Mouse (Mus musculus): ENCODE results near the gene Arhgef9. TPM values are rescaled to one million over a fixed set of nuclear protein-coding genes. Genes with fewer than 3 reads are reported as not detected.

Arhgef9 gene
- total and polyA plus RNA-seq, 2 experiments from 2014 or later, result 11.8 to 32.1 TPM

- Histone ChIP-seq H3K9me3 (replicated peaks; ENCODE audit: control insufficient read depth, low read length) (no peaks in the 10 kb centered on the region), H3K9ac (replicated peaks; ENCODE audit: low read depth, low read length) (no peak overlapping the region), H3K27me3 (ENCODE audit: control insufficient read depth, insufficient read depth, low read length) (no peaks in the 10 kb centered on the region), H3K4me1 (ENCODE audit: control insufficient read depth, insufficient read depth) (no peaks in the 10 kb centered on the region), H3K36me3 (replicated peaks; ENCODE audit: control insufficient read depth, insufficient read depth, low read length) (no peaks in the 10 kb centered on the region; the same call in 1 of the 2 replicates), H3K4me3 (ENCODE audit: low read depth, low read length) (no peak overlapping the region), H3K4me2 (ENCODE audit: low read depth, low read length) (no peak overlapping the region), H3K27ac (ENCODE audit: low read depth) (no peak overlapping the region)
- 95% methylated on average over 1 of the region's 1 CpGs for WGBS
- TF ChIP-seq EP300 (IDR thresholded peaks at IDR 0.05; ENCODE audit: low read depth), result no peak
- no peak for TF ChIP-seq CTCF (IDR thresholded peaks at IDR 0.05; ENCODE audit: low read depth)
- DNase-seq (ENCODE audit: low spot score), result no peak
- ATAC-seq (ENCODE audit: insufficient read depth, low read depth), result no peak
These were observed 63.7 kb downstream of the Arhgef9 start for GRCm38 (mm10) chrX:95132996-95133395.

- Histone ChIP-seq H3K4me3 (ENCODE audit: low read depth, low read length) (no peak overlapping the region), H3K27me3 (ENCODE audit: control insufficient read depth, insufficient read depth, low read length) (no peaks in the 10 kb centered on the region), H3K36me3 (replicated peaks; ENCODE audit: control insufficient read depth, insufficient read depth, low read length) (no peaks in the 10 kb centered on the region; the same call in 1 of the 2 replicates), H3K9me3 (replicated peaks; ENCODE audit: control insufficient read depth, low read length) (no peaks in the 10 kb centered on the region), H3K27ac (ENCODE audit: low read depth) (no peak overlapping the region), H3K4me1 (ENCODE audit: control insufficient read depth, insufficient read depth) (no peaks in the 10 kb centered on the region), H3K9ac (replicated peaks; ENCODE audit: low read depth, low read length) (no peak overlapping the region), H3K4me2 (ENCODE audit: low read depth, low read length) (no peak overlapping the region)
- no peak for TF ChIP-seq CTCF (IDR thresholded peaks at IDR 0.05; ENCODE audit: low read depth)
- no peak for TF ChIP-seq EP300 (IDR thresholded peaks at IDR 0.05; ENCODE audit: low read depth)
- DNase-seq (ENCODE audit: low spot score) (no peak), ATAC-seq (ENCODE audit: insufficient read depth, low read depth) (no peak)
- 92% methylated on average over 1 of the region's 1 CpGs for WGBS
These were observed 64.9 kb downstream of the Arhgef9 start for GRCm38 (mm10) chrX:95131783-95132182.

GRCm38 (mm10) chrX:95123462-95123861, 73.2 kb downstream of the Arhgef9 start:
- no peaks in the 10 kb centered on the region for H3K36me3 ChIP-seq (replicated peaks; ENCODE audit: control insufficient read depth, insufficient read depth, low read length)
- no peak overlapping the region for H3K27ac ChIP-seq (ENCODE audit: low read depth)
- no peaks in the 10 kb centered on the region for H3K9me3 ChIP-seq (replicated peaks; ENCODE audit: control insufficient read depth, low read length)
- H3K4me2 ChIP-seq (ENCODE audit: low read depth, low read length), result no peak overlapping the region
- ATAC-seq (ENCODE audit: insufficient read depth, low read depth) (no peak), DNase-seq (ENCODE audit: low spot score) (no peak)
- no peaks in the 10 kb centered on the region for H3K4me1 ChIP-seq (ENCODE audit: control insufficient read depth, insufficient read depth)
- H3K4me3 ChIP-seq (ENCODE audit: low read depth, low read length), result no peak overlapping the region
- 70% methylated on average over 6 of the region's 6 CpGs for WGBS
- no peak overlapping the region for H3K9ac ChIP-seq (replicated peaks; ENCODE audit: low read depth, low read length)
- TF ChIP-seq CTCF (IDR thresholded peaks at IDR 0.05; ENCODE audit: low read depth), result no peak
- no peak for TF ChIP-seq EP300 (IDR thresholded peaks at IDR 0.05; ENCODE audit: low read depth)
- H3K27me3 ChIP-seq (ENCODE audit: control insufficient read depth, insufficient read depth, low read length), result no peaks in the 10 kb centered on the region

GRCm38 (mm10) chrX:95104361-95104760, 92.3 kb downstream of the Arhgef9 start:
- no peaks in the 10 kb centered on the region for H3K9me3 ChIP-seq (replicated peaks; ENCODE audit: control insufficient read depth, low read length)
- H3K27ac ChIP-seq (ENCODE audit: low read depth), result no peak overlapping the region
- whole genome bisulfite sequencing, result 65% methylated on average over 3 of the region's 3 CpGs
- ATAC-seq (ENCODE audit: insufficient read depth, low read depth) (no peak), DNase-seq (ENCODE audit: low spot score) (no peak)
- H3K4me1 ChIP-seq (ENCODE audit: control insufficient read depth, insufficient read depth), result no peaks in the 10 kb centered on the region
- H3K4me2 ChIP-seq (ENCODE audit: low read depth, low read length), result no peak overlapping the region
- H3K27me3 ChIP-seq (ENCODE audit: control insufficient read depth, insufficient read depth, low read length), result no peaks in the 10 kb centered on the region
- no peak overlapping the region for H3K4me3 ChIP-seq (ENCODE audit: low read depth, low read length)
- no peaks in the 10 kb centered on the region for H3K36me3 ChIP-seq (replicated peaks; ENCODE audit: control insufficient read depth, insufficient read depth, low read length)
- H3K9ac ChIP-seq (replicated peaks; ENCODE audit: low read depth, low read length), result no peak overlapping the region
- TF ChIP-seq CTCF (IDR thresholded peaks at IDR 0.05; ENCODE audit: low read depth), result no peak
- TF ChIP-seq EP300 (IDR thresholded peaks at IDR 0.05; ENCODE audit: low read depth), result no peak

- no peak for TF ChIP-seq EP300 (IDR thresholded peaks at IDR 0.05; ENCODE audit: low read depth)
- TF ChIP-seq CTCF (IDR thresholded peaks at IDR 0.05; ENCODE audit: low read depth), result no peak
- H3K4me3 ChIP-seq (ENCODE audit: low read depth, low read length), result no peak overlapping the region
- no peaks in the 10 kb centered on the region for H3K4me1 ChIP-seq (ENCODE audit: control insufficient read depth, insufficient read depth)
- WGBS, result 57% methylated on average over 4 of the region's 4 CpGs
- H3K9me3 ChIP-seq (replicated peaks; ENCODE audit: control insufficient read depth, low read length), result no peaks in the 10 kb centered on the region
- no peak for ATAC-seq (ENCODE audit: insufficient read depth, low read depth)
- no peak overlapping the region for H3K9ac ChIP-seq (replicated peaks; ENCODE audit: low read depth, low read length)
- no peak overlapping the region for H3K27ac ChIP-seq (ENCODE audit: low read depth)
- H3K36me3 ChIP-seq (replicated peaks; ENCODE audit: control insufficient read depth, insufficient read depth, low read length), result no peaks in the 10 kb centered on the region
- DNase-seq (ENCODE audit: low spot score), result no peak
- no peak overlapping the region for H3K4me2 ChIP-seq (ENCODE audit: low read depth, low read length)
- H3K27me3 ChIP-seq (ENCODE audit: control insufficient read depth, insufficient read depth, low read length), result no peaks in the 10 kb centered on the region
These were observed 109.0 kb downstream of the Arhgef9 start for GRCm38 (mm10) chrX:95087674-95088073.

- no peaks in the 10 kb centered on the region for H3K36me3 ChIP-seq (replicated peaks; ENCODE audit: control insufficient read depth, insufficient read depth, low read length)
- H3K4me1 ChIP-seq (ENCODE audit: control insufficient read depth, insufficient read depth), result no peaks in the 10 kb centered on the region
- 65% methylated on average over 9 of the region's 9 CpGs for WGBS
- no peaks in the 10 kb centered on the region for H3K9me3 ChIP-seq (replicated peaks; ENCODE audit: control insufficient read depth, low read length)
- H3K4me2 ChIP-seq (ENCODE audit: low read depth, low read length), result no peak overlapping the region
- no peaks in the 10 kb centered on the region for H3K27me3 ChIP-seq (ENCODE audit: control insufficient read depth, insufficient read depth, low read length)
- H3K9ac ChIP-seq (replicated peaks; ENCODE audit: low read depth, low read length), result no peak overlapping the region
- TF ChIP-seq EP300 (IDR thresholded peaks at IDR 0.05; ENCODE audit: low read depth), result no peak
- TF ChIP-seq CTCF (IDR thresholded peaks at IDR 0.05; ENCODE audit: low read depth), result no peak
- H3K4me3 ChIP-seq (ENCODE audit: low read depth, low read length), result no peak overlapping the region
- no peak for ATAC-seq (ENCODE audit: insufficient read depth, low read depth)
- DNase-seq (ENCODE audit: low spot score), result no peak
- no peak overlapping the region for H3K27ac ChIP-seq (ENCODE audit: low read depth)
These were observed 119.5 kb downstream of the Arhgef9 start for GRCm38 (mm10) chrX:95077013-95077699.

Data from heart, postnatal 0 days (tissue).